Mouse (Mus musculus): ENCODE measurements at regions not wholly inside any gene's neighbourhood (a gene's known extent, or its start where the extent isn't known, plus 50 kb on each side); places are given as distances from the start of the nearest gene placed in this dataset.
A peak's percentile ranks its signal among the peaks of the same experiment; 100 is the strongest.

DNA sequence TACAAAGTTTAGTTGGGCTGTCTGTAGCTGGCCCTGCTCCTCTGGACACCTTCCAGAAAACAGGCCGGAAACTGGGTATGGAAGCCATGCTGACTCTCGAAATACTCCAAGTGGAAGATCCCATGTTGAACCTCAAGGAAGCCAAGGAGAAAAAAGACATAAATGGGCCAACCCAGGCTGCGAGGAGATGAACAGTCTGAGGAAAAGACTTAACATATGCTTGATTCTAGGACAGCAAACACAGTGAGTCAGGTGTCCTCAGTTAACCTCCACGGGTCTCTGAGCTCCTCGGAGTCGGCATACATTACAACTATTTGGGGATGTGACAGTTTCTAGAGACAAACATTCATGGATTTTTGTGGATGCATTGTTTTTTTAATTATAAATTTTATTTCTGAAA, 60.0 kb upstream of the Msi2 start:
- peak in 1 of 2 experiments; percentile 50 for DNase-seq (ENCODE audit: extremely low spot score in 1 of 2, low spot score in 1 of 2)

DNA sequence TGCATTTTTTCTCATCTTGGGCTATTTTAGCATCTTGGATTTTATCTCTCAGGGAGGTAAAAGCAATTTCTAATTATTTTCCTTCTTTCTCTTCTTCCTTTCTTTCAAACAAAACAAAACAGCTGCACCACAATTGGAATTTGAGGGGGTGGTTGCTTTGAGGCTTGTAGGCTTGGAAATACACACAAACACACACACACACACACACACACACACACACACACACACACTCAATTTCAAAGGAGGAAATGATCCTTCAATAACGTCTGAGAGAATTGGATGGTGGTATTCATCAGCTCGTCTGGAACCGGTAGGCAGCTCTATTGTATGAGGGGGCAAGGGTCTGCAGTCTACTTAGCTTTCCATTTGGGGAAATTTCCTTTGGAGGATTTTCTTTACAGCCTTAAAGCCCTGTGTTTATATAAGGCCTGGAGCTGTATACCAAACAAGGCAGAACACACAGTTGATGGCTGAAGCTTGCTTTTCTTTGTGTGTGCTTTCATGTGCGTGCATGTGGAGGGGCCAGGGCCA, 56.2 kb upstream of the Msi2 start:
- DNase-seq (ENCODE audit: extremely low spot score in 1 of 2, low spot score in 1 of 2), result no peak

DNA sequence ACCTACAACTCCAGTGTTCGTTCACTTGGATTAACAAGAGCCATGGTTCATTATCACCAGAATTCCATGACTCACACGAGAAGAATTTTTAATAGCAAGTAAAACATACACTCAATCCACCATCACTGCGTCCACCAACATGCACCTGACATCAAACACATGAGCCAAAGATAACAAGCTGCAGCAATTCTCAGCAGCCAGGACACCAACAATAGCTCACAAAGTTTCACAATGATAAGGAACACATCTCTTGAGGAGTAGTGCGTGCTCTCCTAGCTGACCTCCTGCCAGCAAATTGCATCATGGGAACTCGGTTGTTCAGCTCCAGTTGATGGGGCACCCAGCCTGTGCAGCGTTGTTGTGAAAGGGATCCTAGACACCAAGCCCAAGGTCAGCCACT, 55.6 kb upstream of the Msi2 start:
- no peak for DNase-seq (ENCODE audit: extremely low spot score in 1 of 2, low spot score in 1 of 2)

DNA sequence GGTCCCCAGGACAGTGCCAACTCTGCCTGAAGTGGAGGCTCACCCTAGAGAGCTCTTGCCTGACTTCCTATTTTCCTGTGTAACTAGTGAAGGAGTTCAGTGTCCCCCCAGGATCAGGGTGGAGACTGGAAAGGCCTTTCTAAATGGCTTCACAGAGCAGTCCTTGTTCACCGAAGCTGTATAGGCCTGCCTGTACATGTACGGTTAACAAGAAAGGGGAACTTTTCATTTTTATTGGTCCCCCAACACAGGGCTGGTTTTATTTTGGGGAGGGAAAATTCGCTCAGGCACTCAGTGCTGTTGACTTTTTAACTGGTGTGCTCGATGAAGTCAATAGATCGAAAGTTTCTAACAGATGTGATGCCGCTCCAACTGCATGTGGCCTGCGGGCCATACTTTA, 52.1 kb upstream of the Msi2 start:
- DNase-seq (ENCODE audit: extremely low spot score in 1 of 2, low spot score in 1 of 2), result no peak
